Comparison of ENCODE assay signal across 7 mouse cellular contexts in genomic region chr14:46883068-46883870, GRCm38 (mm10). TPM values are rescaled to one million over a fixed set of nuclear protein-coding genes. Genes with fewer than 3 reads are reported as not detected.
A peak's percentile ranks its signal among the peaks of the same experiment; 100 is the strongest.
DNase-seq lines count a peak whose midpoint lies in the region; ATAC-seq and TF ChIP-seq lines count a peak whose summit lies in the region.

No protein-coding gene starts in this region.

- no peaks in the 10 kb centered on the region for H3K36me3 ChIP-seq in intestine, postnatal 0 days (ENCODE audit: control insufficient read depth, insufficient read depth)
- H3K36me3 ChIP-seq in limb, embryonic 10.5 days = no peaks in the 10 kb centered on the region
- H3K36me3 ChIP-seq in midbrain, embryonic 14.5 days (ENCODE audit: control insufficient read depth, insufficient read depth, low read length) = no peaks in the 10 kb centered on the region
- no peaks in the 10 kb centered on the region for H3K36me3 ChIP-seq in stomach, postnatal 0 days (ENCODE audit: control insufficient read depth, insufficient read depth, low read length)

- peak; percentile 18; the same call in 1 of the 2 replicates for TF ChIP-seq CTCF in intestine, postnatal 0 days (IDR thresholded peaks at IDR 0.05; ENCODE audit: low read depth)
- TF ChIP-seq CTCF in stomach, postnatal 0 days (IDR thresholded peaks at IDR 0.05; ENCODE audit: low read depth) = peak; percentile 42

- peaks cover 4% of the 10 kb centered on the region; the same call in 1 of the 2 replicates for H3K27me3 ChIP-seq in intestine, postnatal 0 days (replicated peaks; ENCODE audit: control insufficient read depth, insufficient read depth, low read length)
- no peaks in the 10 kb centered on the region for H3K27me3 ChIP-seq in limb, embryonic 10.5 days (ENCODE audit: low read depth, poor library complexity, severe bottlenecking)
- H3K27me3 ChIP-seq in midbrain, embryonic 14.5 days (ENCODE audit: control insufficient read depth, insufficient read depth, low read length) = peaks cover 5% of the 10 kb centered on the region; the same call in 1 of the 2 replicates
- no peaks in the 10 kb centered on the region for H3K27me3 ChIP-seq in stomach, postnatal 0 days (ENCODE audit: control insufficient read depth, insufficient read depth, low read length)

- peak; percentile 30 for DNase-seq in adrenal gland, adult 8-10 months
- DNase-seq in embryo, embryonic 11 days = peak; percentile 82
- DNase-seq in gastrocnemius, postnatal 36 days = peak; percentile 55 to 67
- DNase-seq in limb, embryonic 10.5 days (ENCODE audit: low spot score) = peak; percentile 78
- peak; percentile 81 for DNase-seq in midbrain, embryonic 14.5 days
- DNase-seq in stomach, postnatal 0 days (ENCODE audit: low spot score) = peak; percentile 52

- ATAC-seq in intestine, postnatal 0 days = no peak
- ATAC-seq in midbrain, embryonic 14.5 days (ENCODE audit: low FRiP score, low TSS enrichment) = peak; percentile 18
- peak; percentile 30; the same call in 1 of the 2 replicates for ATAC-seq in stomach, postnatal 0 days (ENCODE audit: low FRiP score, low TSS enrichment)

- no peak for TF ChIP-seq EP300 in stomach, postnatal 0 days (optimal IDR thresholded peaks at IDR 0.05)

- peak overlapping the region; percentile 62 for H3K9ac ChIP-seq in intestine, postnatal 0 days (ENCODE audit: low read depth, low read length)
- peak overlapping the region; percentile 64 for H3K9ac ChIP-seq in midbrain, embryonic 14.5 days (replicated peaks; ENCODE audit: low read length)
- peak overlapping the region; percentile 82 for H3K9ac ChIP-seq in stomach, postnatal 0 days (ENCODE audit: low read length)

- intact Hi-C loops in gastrocnemius, postnatal 36 days (cut with DNase I) = loop anchor here (1.0 to 5.0 kb wide), 3 partner anchors 204 to 369 kb away; partner anchors contain the start of gene Gch1

- no peaks in the 10 kb centered on the region for H3K4me1 ChIP-seq in intestine, postnatal 0 days (replicated peaks; ENCODE audit: control insufficient read depth, insufficient read depth, low read length)
- H3K4me1 ChIP-seq in limb, embryonic 10.5 days = peaks cover 51% of the 10 kb centered on the region
- peaks cover 15% of the 10 kb centered on the region for H3K4me1 ChIP-seq in midbrain, embryonic 14.5 days (ENCODE audit: control insufficient read depth, insufficient read depth, low read length)
- 0 out of 2 replicates have a peak, but pooled peaks cover 3% of the 10 kb centered on the region for H3K4me1 ChIP-seq in stomach, postnatal 0 days (replicated peaks; ENCODE audit: control insufficient read depth, insufficient read depth)

- no peaks in the 10 kb centered on the region for H3K9me3 ChIP-seq in intestine, postnatal 0 days (ENCODE audit: control insufficient read depth)
- H3K9me3 ChIP-seq in limb, embryonic 10.5 days (replicated peaks) = no peaks in the 10 kb centered on the region
- H3K9me3 ChIP-seq in midbrain, embryonic 14.5 days (ENCODE audit: control insufficient read depth, low read length) = no peaks in the 10 kb centered on the region
- no peaks in the 10 kb centered on the region for H3K9me3 ChIP-seq in stomach, postnatal 0 days (ENCODE audit: control insufficient read depth, low read length)

- peak overlapping the region; percentile 98 for H3K4me2 ChIP-seq in intestine, postnatal 0 days (replicated peaks; ENCODE audit: low read depth)
- peak overlapping the region; percentile 79 for H3K4me2 ChIP-seq in midbrain, embryonic 14.5 days (ENCODE audit: low read length)
- peak overlapping the region; percentile 97 for H3K4me2 ChIP-seq in stomach, postnatal 0 days (replicated peaks; ENCODE audit: low read depth)

- H3K27ac ChIP-seq in intestine, postnatal 0 days (ENCODE audit: low read depth, low read length) = peak overlapping the region; percentile 46
- peak overlapping the region; percentile 89 for H3K27ac ChIP-seq in limb, embryonic 10.5 days
- H3K27ac ChIP-seq in midbrain, embryonic 14.5 days (replicated peaks; ENCODE audit: low read depth, low read length) = peak overlapping the region; percentile 49; the same call in 1 of the 2 replicates
- H3K27ac ChIP-seq in stomach, postnatal 0 days (replicated peaks) = peak overlapping the region; percentile 88

- H3K4me3 ChIP-seq in intestine, postnatal 0 days (ENCODE audit: low read depth, low read length) = peak overlapping the region; percentile 64
- peak overlapping the region; percentile 76 for H3K4me3 ChIP-seq in limb, embryonic 10.5 days
- H3K4me3 ChIP-seq in midbrain, embryonic 14.5 days (replicated peaks; ENCODE audit: low read depth, low read length) = peak overlapping the region; percentile 62
- H3K4me3 ChIP-seq in stomach, postnatal 0 days (ENCODE audit: low read depth, low read length) = peak overlapping the region; percentile 67

- under 1% methylated on average over 70 of the region's 70 CpGs for WGBS in intestine, postnatal 0 days
- WGBS in limb, embryonic 10.5 days = under 1% methylated on average over 69 of the region's 70 CpGs
- WGBS in midbrain, embryonic 14.5 days = under 1% methylated on average over 69 of the region's 70 CpGs
- WGBS in stomach, postnatal 0 days = under 1% methylated on average over 65 of the region's 70 CpGs

RNA-seq across cellular contexts. Expression of gene Samd4, which starts 0.6 kb away (rescaled TPM):
- 10 to 100 TPM; 22.1 to 27.0 (median 25.8) TPM for total RNA-seq in adrenal gland, adult 8-10 months (2022)
- total RNA-seq in gastrocnemius, postnatal 36 days (2021) = 10 to 100 TPM; 37.4 to 45.7 TPM
- 3.1 TPM in 2 replicates for polyA plus RNA-seq in intestine, postnatal 0 days (2015; fragmentation: Nextera tagmentation; extraction: Ambion mirVana)
- polyA plus RNA-seq in limb, embryonic 10.5 days (2016; fragmentation: Nextera tagmentation; extraction: Ambion mirVana) = 2.5 and 3.6 TPM in 2 replicates
- polyA plus RNA-seq in midbrain, embryonic 14.5 days (2014; fragmentation: Nextera tagmentation; extraction: Ambion mirVana) = 2.8 and 3.1 TPM in 2 replicates
- polyA plus RNA-seq in stomach, postnatal 0 days (2015; fragmentation: Nextera tagmentation; extraction: Ambion mirVana) = 3.4 and 4.1 TPM in 2 replicates

RNA-seq across cellular contexts. Expression of gene Cgrrf1, which starts 51.3 kb away (rescaled TPM):
- total RNA-seq in adrenal gland, adult 8-10 months (2022) = 10 to 100 TPM; 45.7 to 61.9 (median 57.2) TPM
- 10 to 100 TPM; 41.2 to 48.1 TPM for total RNA-seq in gastrocnemius, postnatal 36 days (2021)
- 31.0 and 35.3 TPM in 2 replicates for polyA plus RNA-seq in intestine, postnatal 0 days (2015; fragmentation: Nextera tagmentation; extraction: Ambion mirVana)
- 31.3 and 31.5 TPM in 2 replicates for polyA plus RNA-seq in limb, embryonic 10.5 days (2016; fragmentation: Nextera tagmentation; extraction: Ambion mirVana)
- 23.7 and 24.0 TPM in 2 replicates for polyA plus RNA-seq in midbrain, embryonic 14.5 days (2014; fragmentation: Nextera tagmentation; extraction: Ambion mirVana)
- 28.6 and 28.7 TPM in 2 replicates for polyA plus RNA-seq in stomach, postnatal 0 days (2015; fragmentation: Nextera tagmentation; extraction: Ambion mirVana)

Comparison
In these comparisons a context has a peak if more than half of its experiments do, and no peak if none do; other contexts are left out.
1. DNase-seq: peak in every context shown above with its lines; median percentile 82 in embryo, embryonic 11 days; 81 in midbrain, embryonic 14.5 days; 78 in limb, embryonic 10.5 days; 61 in gastrocnemius, postnatal 36 days; 52 in stomach, postnatal 0 days; 30 in adrenal gland, adult 8-10 months.